Comparison of ENCODE assay signal across 25 mouse cellular contexts in genomic region chr15:81483691-81484090, GRCm38 (mm10).
"Had no signal": no experiment of that assay in that cellular context is flagged by ENCODE, and none has a peak within 500 bp of the region (broad histone marks: within the 10 kb centered on the region; RNA-seq: fewer than 3 reads in every experiment).

No protein-coding gene starts in this region.

- H3K9me3 ChIP-seq: heart, embryonic 10.5 days; heart, embryonic 13.5 days; heart, embryonic 15.5 days; hindbrain, embryonic 10.5 days; hindbrain, embryonic 12.5 days; intestine, embryonic 15.5 days; limb, embryonic 13.5 days; limb, embryonic 15.5 days; liver, embryonic 12.5 days had no signal

- H3K9ac ChIP-seq: heart, embryonic 13.5 days; heart, embryonic 15.5 days; hindbrain, embryonic 12.5 days; hindbrain, embryonic 14.5 days; intestine, embryonic 15.5 days; limb, embryonic 13.5 days; limb, embryonic 15.5 days; liver, embryonic 12.5 days; liver, embryonic 14.5 days had no signal

- ATAC-seq: hindbrain, embryonic 16.5 days; inflammation-experienced regulatory T-cells, adult 6 months; intestine, embryonic 15.5 days; intestine, postnatal 0 days; liver, embryonic 12.5 days had no signal

- DNase-seq: gastrocnemius, adult 2 months; gastrocnemius, postnatal 10 days; gastrocnemius, postnatal 25 days; heart, postnatal 4 days; kidney, adult 18-20 months; kidney, adult 8-10 months; kidney, postnatal 25 days; kidney, postnatal 4 days; left cerebral cortex, postnatal 4 days had no signal

- H3K4me2 ChIP-seq: heart, embryonic 13.5 days; heart, embryonic 15.5 days; hindbrain, embryonic 12.5 days; hindbrain, embryonic 14.5 days; intestine, embryonic 15.5 days; limb, embryonic 13.5 days; limb, embryonic 15.5 days; liver, embryonic 12.5 days had no signal

- H3K27ac ChIP-seq: gastrocnemius, adult 2 months; heart, embryonic 10.5 days; heart, embryonic 13.5 days; heart, embryonic 15.5 days; hindbrain, embryonic 10.5 days; hindbrain, embryonic 12.5 days; hindbrain, embryonic 14.5 days; intestine, embryonic 15.5 days; layer of hippocampus, adult 2 months; left cerebral cortex, adult 2 months; limb, embryonic 13.5 days; limb, embryonic 15.5 days; liver, embryonic 12.5 days; liver, embryonic 14.5 days had no signal

- H3K4me1 ChIP-seq: hindbrain, embryonic 12.5 days; intestine, embryonic 15.5 days had no signal

- H3K27me3 ChIP-seq: heart, embryonic 13.5 days; heart, embryonic 15.5 days; intestine, embryonic 15.5 days; limb, embryonic 13.5 days; limb, embryonic 15.5 days; liver, embryonic 12.5 days had no signal

- H3K4me3 ChIP-seq: gastrocnemius, adult 2 months; heart, embryonic 10.5 days; heart, embryonic 13.5 days; heart, embryonic 15.5 days; hindbrain, embryonic 10.5 days; hindbrain, embryonic 12.5 days; intestine, embryonic 15.5 days; layer of hippocampus, adult 2 months; left cerebral cortex, adult 2 months; limb, embryonic 13.5 days; limb, embryonic 15.5 days; liver, embryonic 12.5 days had no signal

- H3K36me3 ChIP-seq: heart, embryonic 10.5 days; heart, embryonic 13.5 days; heart, embryonic 15.5 days; hindbrain, embryonic 10.5 days; hindbrain, embryonic 12.5 days; intestine, embryonic 15.5 days; limb, embryonic 13.5 days; limb, embryonic 15.5 days; liver, embryonic 12.5 days had no signal
